Mouse (Mus musculus): ENCODE measurements around the gene Coro2a.

GRCm38 (mm10) chr4:46593472-46593871, 8.5 kb downstream of the Coro2a start:
- no peak for TF ChIP-seq POLR2A (IDR thresholded peaks at IDR 0.05; ENCODE audit: extremely low read depth, insufficient read depth, low read length)
- no peak for TF ChIP-seq CTCF (IDR thresholded peaks at IDR 0.05; ENCODE audit: extremely low read depth, insufficient read depth, low read length)

All from cortical plate, adult 2 months (tissue).